In the genomic region with DNA sequence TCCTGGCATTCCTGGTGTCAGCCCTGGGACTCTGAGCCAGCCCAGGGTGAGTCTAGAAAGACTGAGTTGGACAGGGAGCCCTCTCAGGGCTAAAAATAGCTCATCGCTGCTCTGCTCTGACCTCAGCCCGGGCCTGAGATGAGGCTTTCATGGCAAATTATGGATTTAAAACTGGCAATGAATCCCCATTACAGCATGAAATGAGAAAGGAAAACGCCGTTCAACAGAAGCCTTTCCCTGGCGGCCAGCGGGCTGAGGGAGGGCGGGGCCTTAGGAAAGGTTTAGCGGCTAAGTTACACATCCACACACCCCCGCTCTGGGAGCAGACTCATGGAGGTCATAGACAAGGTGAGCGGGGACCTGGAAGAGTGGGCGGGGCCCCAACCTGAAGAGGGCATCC, we compare ENCODE assay signal across 10 mouse cellular contexts.
DNase-seq lines count a peak whose midpoint lies in the region; ATAC-seq lines count a peak whose summit lies in the region.
"Had no signal": no experiment of that assay in that cellular context is flagged by ENCODE, and none has a peak within 500 bp of the region (broad histone marks: within the 10 kb centered on the region; RNA-seq: fewer than 3 reads in every experiment).

No protein-coding gene starts in this region.

- 42% methylated on average over 11 of the region's 11 CpGs for WGBS in heart, embryonic 13.5 days
- WGBS in lung, embryonic 16.5 days = 38% methylated on average over 11 of the region's 11 CpGs

- H3K36me3 ChIP-seq in heart, embryonic 13.5 days = no peaks in the 10 kb centered on the region
- H3K36me3 ChIP-seq in lung, embryonic 16.5 days (ENCODE audit: control insufficient read depth, insufficient read depth, low read length) = no peaks in the 10 kb centered on the region
- H3K36me3 ChIP-seq: forebrain, embryonic 12.5 days; liver, embryonic 13.5 days had no signal

- DNase-seq in R1 (ENCODE audit: low read depth, low spot score) = peak; percentile 43
- peak; percentile 75 for DNase-seq in cerebellum, adult 9-10 months
- DNase-seq in frontal cortex, postnatal 14 days (ENCODE audit: low spot score in 2 of 2) = no peak
- no peak for DNase-seq in adrenal gland, postnatal 4 days (ENCODE audit: low spot score in 2 of 2)
- DNase-seq in spleen, adult 12 weeks (ENCODE audit: low spot score) = no peak
- DNase-seq in natural killer cell, adult 2 months (ENCODE audit: low spot score in 2 of 2) = no peak
- DNase-seq: liver, embryonic 13.5 days had no signal

- peak overlapping the region; percentile 27 for H3K4me2 ChIP-seq in heart, embryonic 13.5 days
- H3K4me2 ChIP-seq in lung, embryonic 16.5 days (ENCODE audit: low read depth, low read length) = peak overlapping the region; percentile 24; the same call in 1 of the 2 replicates
- H3K4me2 ChIP-seq: forebrain, embryonic 12.5 days; liver, embryonic 13.5 days had no signal

- H3K4me1 ChIP-seq in heart, embryonic 13.5 days = peaks cover 15% of the 10 kb centered on the region
- no peaks in the 10 kb centered on the region for H3K4me1 ChIP-seq in lung, embryonic 16.5 days (replicated peaks; ENCODE audit: control insufficient read depth, insufficient read depth, low read length)
- H3K4me1 ChIP-seq: liver, embryonic 13.5 days had no signal

- no peak for ATAC-seq in heart, embryonic 13.5 days (ENCODE audit: extremely low read depth, insufficient number of reproducible peaks, low FRiP score, low TSS enrichment)
- 0 out of 2 replicates have a peak, but pooled peaks have one; percentile 31 for ATAC-seq in lung, embryonic 16.5 days (ENCODE audit: low read depth)

- no peaks in the 10 kb centered on the region for H3K9me3 ChIP-seq in heart, embryonic 13.5 days
- no peaks in the 10 kb centered on the region for H3K9me3 ChIP-seq in lung, embryonic 16.5 days (ENCODE audit: control insufficient read depth, low read length)
- H3K9me3 ChIP-seq: forebrain, embryonic 12.5 days; liver, embryonic 13.5 days had no signal

- peak overlapping the region; percentile 44 for H3K9ac ChIP-seq in heart, embryonic 13.5 days
- H3K9ac ChIP-seq in lung, embryonic 16.5 days (ENCODE audit: low read length) = no peak overlapping the region
- H3K9ac ChIP-seq: forebrain, embryonic 12.5 days; liver, embryonic 13.5 days had no signal

- H3K27ac ChIP-seq in heart, embryonic 13.5 days (replicated peaks) = peak overlapping the region; percentile 76
- no peak overlapping the region for H3K27ac ChIP-seq in lung, embryonic 16.5 days (ENCODE audit: low read length)
- H3K27ac ChIP-seq: forebrain, embryonic 12.5 days; liver, embryonic 13.5 days had no signal

- 0 out of 2 replicates have a peak, but pooled peaks cover 3% of the 10 kb centered on the region for H3K27me3 ChIP-seq in heart, embryonic 13.5 days (replicated peaks)
- H3K27me3 ChIP-seq in lung, embryonic 16.5 days (ENCODE audit: control insufficient read depth, insufficient read depth, low read depth, low read length) = no peaks in the 10 kb centered on the region
- H3K27me3 ChIP-seq: liver, embryonic 13.5 days had no signal

- H3K4me3 ChIP-seq in heart, embryonic 13.5 days = no peak overlapping the region
- H3K4me3 ChIP-seq in lung, embryonic 16.5 days (ENCODE audit: low read length) = no peak overlapping the region
- H3K4me3 ChIP-seq: forebrain, embryonic 12.5 days; liver, embryonic 13.5 days had no signal

Comparison
In these comparisons a context has a peak if more than half of its experiments do, and no peak if none do; other contexts are left out.
1. DNase-seq: peak in R1 (single experiment) and cerebellum, adult 9-10 months (single experiment); none in frontal cortex, postnatal 14 days (0 of 2), adrenal gland, postnatal 4 days (0 of 2), spleen, adult 12 weeks (single experiment) and natural killer cell, adult 2 months (0 of 2).